Mouse (Mus musculus): ENCODE measurements at regions not wholly inside any gene's neighbourhood (a gene's known extent, or its start where the extent isn't known, plus 50 kb on each side); places are given as distances from the start of the nearest gene placed in this dataset.
A peak's percentile ranks its signal among the peaks of the same experiment; 100 is the strongest.

DNA sequence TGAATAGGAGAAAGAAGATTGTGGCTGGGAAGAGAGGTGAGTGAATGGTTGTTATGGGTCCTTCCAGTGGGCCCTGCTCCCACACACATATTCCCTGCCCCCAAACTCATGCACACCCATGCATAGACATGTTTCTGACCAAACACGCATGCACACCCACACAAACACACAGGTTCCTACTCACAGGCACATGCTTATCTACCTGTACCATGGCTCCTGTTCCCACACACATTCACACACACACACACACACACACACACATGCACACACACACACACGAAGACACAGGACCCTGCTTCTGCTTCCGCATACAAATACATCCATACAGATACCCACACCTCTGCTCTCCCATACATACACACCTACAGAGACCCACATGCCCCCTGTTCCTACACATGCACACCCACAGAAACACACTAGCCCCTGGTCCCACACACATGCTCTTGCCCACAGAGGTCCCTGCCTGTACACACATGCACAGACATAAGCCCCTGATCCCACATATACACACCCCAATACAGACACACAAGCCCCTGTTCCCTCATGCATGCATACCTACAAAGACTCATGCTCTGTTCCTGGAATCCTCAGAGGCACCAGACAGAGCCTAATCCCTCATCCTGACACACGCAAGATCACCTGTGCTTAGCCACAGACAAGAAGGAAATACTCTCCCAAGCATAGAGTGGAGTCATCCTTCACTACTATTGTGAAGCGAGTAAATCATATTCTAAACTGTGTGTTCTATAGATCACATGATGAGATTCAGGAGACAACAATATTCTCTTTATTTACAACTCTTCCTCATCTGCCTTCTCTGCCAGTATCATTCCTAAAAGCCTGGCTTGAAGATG, 100.1 kb downstream of the Mycn start:
- ATAC-seq (ENCODE audit: low FRiP score, low read depth): no peak; the same call in 1 of the 2 replicates

DNA sequence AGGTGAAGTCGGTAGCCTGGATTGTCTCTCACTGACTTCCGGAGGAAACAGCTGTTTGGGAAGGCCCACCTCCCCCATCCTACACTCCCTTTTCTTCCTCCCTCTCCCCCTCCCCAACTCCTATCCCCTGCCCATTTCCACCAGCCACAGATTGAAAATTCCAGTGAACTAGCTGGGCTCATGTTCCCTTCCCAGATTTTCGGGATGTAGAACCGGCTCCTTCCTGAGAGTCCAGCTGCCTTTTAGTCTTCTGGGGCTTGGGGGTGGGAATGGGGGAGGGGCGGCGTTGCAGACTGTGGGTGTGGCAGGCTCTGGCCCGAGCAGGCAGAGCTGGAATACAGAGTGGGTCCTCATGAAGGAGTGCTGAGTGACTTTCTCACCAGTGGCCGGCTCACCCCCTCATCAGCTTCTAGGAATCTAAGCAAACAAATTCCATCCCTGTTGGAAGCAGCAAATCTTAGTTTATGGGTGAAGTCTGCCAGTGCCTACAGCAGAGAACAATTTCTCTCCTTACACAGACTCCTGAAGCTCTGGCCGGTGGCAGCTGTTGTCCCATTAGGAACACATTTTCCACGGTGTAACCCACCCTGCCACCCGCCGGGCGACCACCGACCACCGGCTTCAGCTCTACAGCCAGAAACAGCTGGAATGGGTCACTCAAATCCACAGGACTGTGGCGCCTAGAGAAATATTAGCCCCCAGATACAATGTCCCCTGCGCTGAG, 100.9 kb downstream of the Mycn start:
- Histone ChIP-seq H3K4me1 (peaks cover 34% of the 10 kb centered on the region), H3K9me3 (no peaks in the 10 kb centered on the region), H3K4me3 (peak overlapping the region; percentile 25), H3K27ac (peak overlapping the region; percentile 44), H3K4me2 (replicated peaks) (peak overlapping the region; percentile 57), H3K36me3 (no peaks in the 10 kb centered on the region), H3K27me3 (no peaks in the 10 kb centered on the region), H3K9ac (no peak overlapping the region)
- 17% methylated on average over 17 of the region's 17 CpGs for WGBS
- peak; percentile 82 for ATAC-seq (ENCODE audit: low FRiP score, low read depth)

More for the DNA sequence above, 100.1 kb downstream of the Mycn start:
- no peak overlapping the region for H3K27ac ChIP-seq
- H3K9me3 ChIP-seq: no peaks in the 10 kb centered on the region
- 68% methylated on average over 5 of the region's 5 CpGs for WGBS
- H3K4me1 ChIP-seq: peaks cover 34% of the 10 kb centered on the region
- no peak overlapping the region for H3K9ac ChIP-seq
- no peaks in the 10 kb centered on the region for H3K36me3 ChIP-seq
- peak overlapping the region; percentile 57 for H3K4me2 ChIP-seq (replicated peaks)
- no peak overlapping the region for H3K4me3 ChIP-seq
- H3K27me3 ChIP-seq: no peaks in the 10 kb centered on the region

DNA sequence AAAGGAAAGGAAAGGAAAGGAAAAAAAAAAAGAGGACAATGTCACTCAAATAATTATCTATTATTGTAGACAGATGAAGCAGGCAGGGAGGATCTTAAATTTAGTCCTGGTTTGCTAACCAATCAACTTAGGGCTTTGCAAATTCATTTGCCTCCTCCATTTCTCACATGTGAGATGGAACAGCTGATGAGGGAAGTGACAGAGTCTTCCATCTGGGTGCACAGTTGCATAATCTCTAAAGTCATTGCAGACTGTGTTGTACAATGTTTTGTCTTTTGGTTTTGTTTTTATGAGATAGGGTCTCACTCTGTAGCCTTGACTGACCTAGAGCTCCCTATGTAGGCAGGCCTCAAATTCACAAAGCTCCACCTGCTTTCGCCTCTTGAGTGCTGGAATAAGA, 103.9 kb downstream of the Mycn start:
- H3K27me3 ChIP-seq: no peaks in the 10 kb centered on the region
- H3K9ac ChIP-seq: no peak overlapping the region
- no peak for ATAC-seq (ENCODE audit: low FRiP score, low read depth)
- H3K4me2 ChIP-seq (replicated peaks): no peak overlapping the region
- H3K36me3 ChIP-seq: no peaks in the 10 kb centered on the region
- no peak overlapping the region for H3K4me3 ChIP-seq
- 0 out of 2 replicates have a peak, but pooled peaks cover under 1% of the 10 kb centered on the region for H3K9me3 ChIP-seq
- peaks cover 30% of the 10 kb centered on the region for H3K4me1 ChIP-seq
- no peak overlapping the region for H3K27ac ChIP-seq
- 90% methylated on average over 1 of the region's 1 CpGs for WGBS

DNA sequence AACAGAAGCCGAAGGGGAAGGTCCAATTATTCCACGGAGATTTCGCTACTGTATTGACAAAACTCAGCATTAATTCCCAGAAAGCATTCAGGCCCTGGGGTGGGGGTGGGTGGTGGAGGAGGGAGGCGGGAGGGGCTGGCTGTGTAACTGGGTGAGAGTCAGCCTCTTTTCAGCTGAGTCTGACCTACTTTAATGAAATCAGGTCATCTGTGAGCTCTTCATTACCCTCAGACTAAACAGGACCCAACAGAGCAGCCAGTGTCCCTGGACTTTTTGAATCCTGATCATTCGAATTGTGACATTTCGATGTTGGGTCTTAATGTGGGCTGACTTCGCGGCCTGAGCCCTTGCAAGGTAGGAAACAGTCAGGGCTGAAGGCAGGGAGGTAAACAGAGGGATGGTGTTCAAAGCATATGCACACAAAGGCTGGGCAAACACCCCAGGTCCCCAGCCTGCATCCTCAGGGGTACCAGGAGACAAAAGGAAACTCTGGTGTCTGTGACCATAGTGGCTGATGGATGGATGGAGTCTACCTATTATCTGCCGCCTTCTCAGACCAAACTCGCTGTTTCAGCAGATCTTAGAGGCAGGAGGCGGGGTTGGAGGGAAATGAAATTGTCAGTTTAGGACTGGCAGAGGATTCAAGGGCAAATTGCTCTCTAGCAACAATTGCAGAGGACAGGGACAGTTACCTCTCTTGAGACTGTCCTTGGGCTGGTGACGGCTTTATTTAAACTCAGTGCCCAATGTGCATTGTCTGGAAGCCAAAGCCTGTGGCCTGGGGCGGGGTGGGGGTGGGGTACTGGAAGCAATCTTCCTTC, 113.7 kb downstream of the Mycn start:
- WGBS: 75% methylated on average over 13 of the region's 13 CpGs
- H3K27ac ChIP-seq: no peak overlapping the region

DNA sequence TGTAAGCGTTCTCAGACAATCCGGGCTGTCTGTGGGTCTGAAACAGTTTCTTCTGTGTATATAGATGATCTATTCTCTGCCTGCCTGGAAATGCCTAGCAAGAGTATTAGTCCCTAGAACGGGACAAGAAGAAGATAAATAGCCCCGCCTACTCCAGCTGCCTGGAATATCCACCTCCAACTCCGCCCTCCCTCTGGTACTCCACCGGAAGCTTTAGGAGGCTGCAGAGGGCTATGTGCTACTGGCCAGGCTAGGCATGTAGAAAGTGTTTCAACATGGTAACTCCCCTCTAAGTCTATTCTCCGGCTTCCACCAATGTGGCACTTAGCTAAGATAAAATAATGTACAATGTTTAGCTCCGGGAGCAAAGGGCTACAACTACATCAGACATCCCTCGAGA, 114.3 kb downstream of the Mycn start:
- Histone ChIP-seq H3K9me3 (no peaks in the 10 kb centered on the region), H3K36me3 (no peaks in the 10 kb centered on the region), H3K27ac (no peak overlapping the region), H3K4me1 (no peaks in the 10 kb centered on the region), H3K27me3 (no peaks in the 10 kb centered on the region), H3K4me3 (no peak overlapping the region), H3K4me2 (replicated peaks) (no peak overlapping the region), H3K9ac (no peak overlapping the region)
- no peak for ATAC-seq (ENCODE audit: low FRiP score, low read depth)
- WGBS: 54% methylated on average over 9 of the region's 9 CpGs

More for the DNA sequence above, 113.7 kb downstream of the Mycn start:
- no peak overlapping the region for H3K9ac ChIP-seq
- no peaks in the 10 kb centered on the region for H3K27me3 ChIP-seq
- H3K4me3 ChIP-seq: no peak overlapping the region
- ATAC-seq (ENCODE audit: low FRiP score, low read depth): no peak
- no peaks in the 10 kb centered on the region for H3K36me3 ChIP-seq
- H3K4me2 ChIP-seq (replicated peaks): no peak overlapping the region
- 0 out of 2 replicates have a peak, but pooled peaks cover 3% of the 10 kb centered on the region for H3K9me3 ChIP-seq
- H3K4me1 ChIP-seq: no peaks in the 10 kb centered on the region

DNA sequence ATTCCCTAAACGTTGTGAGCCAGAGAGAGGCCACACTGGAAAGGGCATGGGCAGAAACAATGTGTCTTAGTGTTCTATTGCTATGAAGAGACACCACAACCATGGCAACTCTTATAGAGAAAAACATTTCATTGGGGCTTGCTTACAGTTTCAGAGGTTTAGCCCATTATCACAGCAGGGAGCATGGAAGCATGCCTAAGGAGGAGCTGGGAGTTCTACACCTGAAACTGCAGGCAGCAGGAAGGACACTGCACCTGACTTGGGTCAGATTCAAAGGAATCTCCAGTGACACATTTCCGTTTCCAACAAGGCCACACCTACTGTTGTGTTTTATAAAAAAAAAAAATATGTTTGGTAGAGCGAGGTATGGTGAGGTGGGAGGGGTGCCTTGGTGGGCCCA, 115.3 kb downstream of the Mycn start:
- no peak overlapping the region for H3K9ac ChIP-seq
- H3K36me3 ChIP-seq: no peaks in the 10 kb centered on the region
- H3K4me2 ChIP-seq (replicated peaks): no peak overlapping the region
- no peak for ATAC-seq (ENCODE audit: low FRiP score, low read depth)
- no peak overlapping the region for H3K4me3 ChIP-seq
- H3K9me3 ChIP-seq: no peaks in the 10 kb centered on the region
- WGBS: 62% methylated on average over 3 of the region's 3 CpGs
- H3K4me1 ChIP-seq: no peaks in the 10 kb centered on the region
- no peak overlapping the region for H3K27ac ChIP-seq
- no peaks in the 10 kb centered on the region for H3K27me3 ChIP-seq

DNA sequence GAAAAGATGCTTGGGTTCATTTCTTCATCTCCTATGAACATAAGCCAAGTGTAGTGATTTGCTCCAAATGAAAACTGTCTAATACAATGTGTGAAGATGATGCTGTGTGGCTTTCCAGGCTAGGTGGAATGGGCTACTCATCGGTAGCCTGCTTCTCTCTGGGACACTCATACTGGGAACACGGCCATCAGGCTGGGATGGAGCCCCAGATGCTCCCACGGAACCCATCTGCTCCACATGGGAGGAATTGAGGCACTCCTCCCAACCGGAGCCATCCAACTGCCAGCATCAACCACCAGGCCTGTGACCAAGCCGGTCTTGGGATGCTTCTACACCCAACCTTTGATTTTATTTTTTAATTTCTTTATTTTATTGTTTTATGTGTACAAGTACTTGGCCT, 115.9 kb downstream of the Mycn start:
- Histone ChIP-seq H3K4me1 (no peaks in the 10 kb centered on the region), H3K9ac (no peak overlapping the region), H3K4me3 (no peak overlapping the region), H3K36me3 (no peaks in the 10 kb centered on the region), H3K27ac (no peak overlapping the region), H3K9me3 (no peaks in the 10 kb centered on the region), H3K4me2 (replicated peaks) (no peak overlapping the region), H3K27me3 (no peaks in the 10 kb centered on the region)
- WGBS: 92% methylated on average over 5 of the region's 5 CpGs
- ATAC-seq (ENCODE audit: low FRiP score, low read depth): no peak

DNA sequence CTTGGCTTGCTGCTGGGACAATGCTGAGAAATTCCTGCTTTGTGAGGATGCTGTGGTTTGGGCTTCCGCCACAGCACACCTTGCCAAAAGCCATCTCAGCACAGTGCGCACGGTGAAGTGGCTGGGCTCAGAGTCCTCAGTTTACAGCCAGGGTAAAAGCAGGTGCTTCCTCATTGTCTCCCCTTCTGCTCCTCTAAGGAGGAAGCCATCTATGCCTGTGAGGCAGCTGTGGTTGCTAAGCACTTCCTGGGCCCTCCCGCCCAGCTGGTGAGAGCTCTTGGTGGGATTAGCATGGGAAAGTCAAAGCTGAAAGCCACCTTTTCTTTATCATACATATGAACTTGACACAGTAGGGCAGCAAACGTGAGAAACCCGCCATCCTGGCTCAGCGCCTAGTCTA, 120.2 kb downstream of the Mycn start:
- no peaks in the 10 kb centered on the region for H3K36me3 ChIP-seq
- 70% methylated on average over 7 of the region's 7 CpGs for WGBS
- H3K4me2 ChIP-seq (replicated peaks): no peak overlapping the region
- H3K27ac ChIP-seq: no peak overlapping the region
- H3K9ac ChIP-seq: no peak overlapping the region
- H3K27me3 ChIP-seq: no peaks in the 10 kb centered on the region
- H3K9me3 ChIP-seq: no peaks in the 10 kb centered on the region
- no peaks in the 10 kb centered on the region for H3K4me1 ChIP-seq
- no peak overlapping the region for H3K4me3 ChIP-seq
- no peak for ATAC-seq (ENCODE audit: low FRiP score, low read depth)

DNA sequence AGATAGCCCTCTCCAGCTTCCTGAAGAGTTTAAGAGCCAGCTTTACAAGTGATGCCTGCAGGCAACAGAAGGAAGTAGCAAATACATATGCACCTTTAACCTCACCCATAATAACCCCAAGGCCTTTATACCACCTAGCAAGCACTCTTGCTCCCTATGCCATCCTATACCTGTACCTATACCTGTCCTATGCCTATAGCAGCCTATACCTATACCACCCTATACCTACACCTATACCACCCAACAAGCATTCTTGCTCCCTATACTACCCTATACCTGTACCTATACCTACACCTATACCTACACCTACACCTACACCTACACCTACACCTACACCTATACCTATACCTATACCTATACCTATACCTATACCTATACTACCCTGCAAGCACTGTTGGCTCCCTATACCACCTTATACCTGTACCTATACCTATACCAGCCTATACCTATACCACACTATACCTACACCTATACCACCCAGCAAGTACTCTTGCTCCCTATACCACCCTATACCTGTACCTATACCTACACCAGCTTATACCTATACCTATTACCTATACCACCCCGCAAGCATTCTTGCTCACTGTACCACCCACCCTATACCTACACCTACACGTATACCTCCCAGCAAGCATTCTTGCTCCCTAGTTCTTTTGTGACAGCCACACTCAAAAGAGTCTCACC, 120.9 kb downstream of the Mycn start:
- no peak overlapping the region for H3K4me2 ChIP-seq (replicated peaks)
- WGBS: 86% methylated on average over 2 of the region's 2 CpGs
- no peak for ATAC-seq (ENCODE audit: low FRiP score, low read depth)
- H3K36me3 ChIP-seq: no peaks in the 10 kb centered on the region
- no peak overlapping the region for H3K9ac ChIP-seq
- H3K4me1 ChIP-seq: no peaks in the 10 kb centered on the region
- no peaks in the 10 kb centered on the region for H3K9me3 ChIP-seq
- no peak overlapping the region for H3K27ac ChIP-seq
- no peak overlapping the region for H3K4me3 ChIP-seq
- no peaks in the 10 kb centered on the region for H3K27me3 ChIP-seq

DNA sequence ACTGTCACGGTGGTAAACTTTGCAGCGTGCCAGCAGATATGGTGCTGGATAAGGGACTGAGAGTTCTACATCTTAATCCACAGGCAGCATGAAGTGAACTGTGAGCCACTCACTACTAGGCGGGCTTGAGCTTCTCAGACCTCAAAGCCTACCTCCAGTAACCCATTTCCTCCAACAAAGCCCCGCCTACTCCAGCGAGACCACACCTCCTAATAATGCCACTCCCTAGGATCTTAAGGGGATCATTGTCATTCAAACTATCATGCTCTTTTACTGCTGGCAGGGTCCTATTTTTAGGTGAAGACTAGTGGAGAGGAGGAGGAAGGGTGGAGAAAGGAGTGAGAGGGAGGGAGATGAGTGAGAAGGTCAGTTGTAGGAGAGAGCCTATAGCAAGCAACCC, 122.0 kb downstream of the Mycn start:
- Histone ChIP-seq H3K4me3 (no peak overlapping the region), H3K36me3 (no peaks in the 10 kb centered on the region), H3K27ac (no peak overlapping the region), H3K9me3 (no peaks in the 10 kb centered on the region), H3K4me2 (replicated peaks) (no peak overlapping the region), H3K9ac (no peak overlapping the region), H3K4me1 (no peaks in the 10 kb centered on the region), H3K27me3 (no peaks in the 10 kb centered on the region)
- ATAC-seq (ENCODE audit: low FRiP score, low read depth): no peak
- WGBS: 66% methylated on average over 5 of the region's 5 CpGs

DNA sequence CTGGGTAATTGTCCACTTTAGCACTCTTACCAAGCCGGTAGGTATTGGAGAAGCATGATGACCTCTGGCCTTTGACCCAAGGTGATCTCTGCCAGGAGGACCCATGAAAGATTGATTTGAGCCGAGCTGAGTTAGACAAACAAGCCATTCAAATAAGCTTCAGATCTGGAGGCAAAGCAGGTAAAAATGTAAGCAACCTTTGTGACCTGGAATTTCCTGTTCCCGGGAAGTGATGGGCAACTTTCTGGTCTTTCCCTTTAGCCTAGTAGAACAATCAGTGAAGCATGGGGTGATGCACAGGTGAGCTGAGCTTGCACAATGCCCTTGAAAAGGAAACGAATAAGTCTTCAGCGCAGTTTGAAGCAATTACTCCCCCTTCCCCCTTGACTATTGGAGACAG, 127.0 kb downstream of the Mycn start:
- Histone ChIP-seq H3K9ac (no peak overlapping the region), H3K36me3 (no peaks in the 10 kb centered on the region), H3K4me2 (replicated peaks) (no peak overlapping the region), H3K4me3 (no peak overlapping the region), H3K9me3 (no peaks in the 10 kb centered on the region), H3K27ac (no peak overlapping the region), H3K4me1 (peaks cover 24% of the 10 kb centered on the region), H3K27me3 (no peaks in the 10 kb centered on the region)
- no peak for ATAC-seq (ENCODE audit: low FRiP score, low read depth)
- WGBS: 40% methylated on average over 5 of the region's 5 CpGs

Data from limb, embryonic 13.5 days (tissue).